1 mouse cellular context compared by ENCODE assay signal in the genomic region with DNA sequence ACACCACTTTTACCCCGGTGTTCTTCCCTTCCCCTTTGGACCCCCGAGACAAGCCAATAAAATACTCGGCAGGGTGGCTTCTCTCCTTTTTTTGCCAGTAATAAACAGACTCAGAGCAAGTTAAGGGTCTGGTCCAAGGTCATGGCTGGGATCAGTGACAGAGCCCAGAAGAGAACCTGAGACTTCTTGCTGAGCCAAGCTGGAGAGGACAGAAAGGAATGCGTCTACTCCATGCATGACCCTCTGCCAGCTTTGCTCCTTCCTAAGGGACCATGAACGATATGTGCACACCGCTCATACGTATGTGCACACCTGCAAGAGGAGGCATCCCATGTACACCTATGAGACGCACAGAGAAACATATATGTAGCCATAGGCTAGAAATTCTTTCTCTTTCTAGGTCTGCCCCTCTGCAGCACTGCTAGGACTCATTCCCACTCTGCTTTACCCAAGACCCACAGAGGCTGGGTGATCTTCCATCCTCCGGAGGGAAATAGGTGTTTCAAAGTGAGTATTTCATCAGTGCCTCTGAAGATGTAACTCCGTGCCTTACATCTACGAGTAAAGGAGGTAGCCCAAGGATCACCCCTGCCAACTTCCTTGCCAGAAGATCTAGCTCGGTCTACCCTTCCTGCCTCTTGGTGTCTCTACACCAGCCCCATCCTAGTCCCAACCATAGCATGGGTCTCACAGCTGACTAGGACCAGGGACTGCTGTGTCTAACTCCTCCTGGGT.
TF ChIP-seq lines count a peak whose summit lies in the region.

No protein-coding gene starts in this region.

TF ChIP-seq in CH12.LX, 34 proteins besides CTCF, POLR2A, EP300 and RAD21 (continued from another document):
- TF ChIP-seq ETS1 (conservative IDR thresholded peaks at IDR 0.05; ENCODE audit: low read depth, low read length) = no peak
